Mouse (Mus musculus) ES-CJ7 (cell line): ENCODE data around the gene Tmem126b.

Experiments used
- DNase-seq: peaks from one replicate; pipeline ENCODE4 v3.0.0; 2011; ENCODE audit warnings: low read depth, low spot score

The Tmem126b gene

DNA sequence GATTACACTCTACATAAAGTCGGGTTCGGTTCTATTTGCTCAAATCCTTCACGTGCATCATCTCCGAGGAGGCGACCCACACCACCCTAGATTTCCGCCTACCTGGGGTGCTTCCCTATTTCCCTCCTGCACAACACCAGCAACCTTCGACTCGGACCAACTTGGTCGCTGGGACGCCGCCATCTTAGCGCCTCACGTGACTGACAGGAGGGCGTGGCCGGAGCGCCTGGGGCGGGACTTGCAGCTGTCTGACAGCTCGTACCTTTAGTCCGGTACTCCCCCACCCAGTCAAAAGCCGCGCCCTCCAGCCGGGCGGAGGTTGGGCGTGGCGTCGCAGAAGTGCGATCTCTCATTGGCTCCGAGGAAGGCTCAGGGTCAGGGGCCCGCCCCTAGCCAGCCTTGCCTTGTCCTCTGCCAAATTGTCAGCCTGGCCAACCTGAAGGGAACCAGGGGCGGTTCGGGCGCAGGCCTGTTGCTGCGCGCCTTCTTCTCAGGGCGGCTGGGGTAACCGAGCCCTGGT is at the start of gene Tmem126b:
Gene Tmem126b (minus strand): TSS at position 209 of the 520 bp plus-strand sequence.
- peak; percentile 99 for DNase-seq

DNA sequence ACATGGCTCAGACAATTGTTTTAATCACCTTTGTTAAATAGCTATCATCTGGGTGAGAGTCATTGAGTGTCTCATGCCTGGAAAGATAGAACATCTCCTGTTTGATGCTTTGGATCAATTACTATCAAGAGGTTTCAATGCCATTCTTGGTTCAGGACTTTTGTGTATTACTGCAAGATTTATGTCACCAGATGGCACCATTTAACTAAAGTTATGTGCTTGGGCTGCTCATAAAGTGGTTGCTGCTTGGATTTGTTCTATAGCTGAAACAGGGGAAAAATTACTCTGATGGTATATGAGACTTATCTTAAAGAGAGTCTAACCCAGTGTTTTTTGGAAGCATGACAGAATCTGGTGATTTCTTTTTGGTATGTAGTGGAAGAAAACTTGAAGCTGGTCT is 36.5 kb upstream of the Tmem126b start:
- DNase-seq = peak; percentile 7

- no peak for DNase-seq
These were observed 32.3 kb upstream of the Tmem126b start for GRCm38 (mm10) chr7:90508124-90508523.

- DNase-seq = no peak
These were observed 6.8 kb upstream of the Tmem126b start for GRCm38 (mm10) chr7:90482607-90483006.

- DNase-seq = no peak
These were observed 778 bp upstream of the Tmem126b start, which contains the start of gene Dlg2 for GRCm38 (mm10) chr7:90476313-90477245. Gene Dlg2 (plus strand): TSS chr7:90476672.

DNA sequence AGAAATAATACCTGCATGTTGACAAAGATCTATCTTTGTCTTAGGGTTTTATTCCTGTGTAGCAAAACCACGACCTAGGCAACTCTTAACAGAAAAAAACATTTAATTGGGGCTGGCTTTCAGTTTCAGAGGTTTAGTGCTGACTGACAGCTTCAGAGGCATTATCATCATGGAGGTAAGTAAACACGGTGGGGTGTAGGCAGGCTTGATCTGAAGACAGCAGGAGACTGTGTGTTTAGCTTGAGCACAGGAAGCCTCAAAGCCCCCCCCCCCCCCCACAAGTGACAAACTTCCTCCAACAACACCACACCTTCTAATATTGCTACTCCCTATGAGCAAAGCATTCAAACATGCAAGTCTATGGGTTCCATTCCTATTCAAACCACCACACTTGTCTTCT is 2.3 kb downstream of the Tmem126b start:
- no peak for DNase-seq

- no peak for DNase-seq
These were observed 14.4 kb downstream of the Tmem126b start for GRCm38 (mm10) chr7:90461441-90461840.

GRCm38 (mm10) chr7:90460930-90461329 is 14.9 kb downstream of the Tmem126b start:
- DNase-seq = peak; percentile 66

DNA sequence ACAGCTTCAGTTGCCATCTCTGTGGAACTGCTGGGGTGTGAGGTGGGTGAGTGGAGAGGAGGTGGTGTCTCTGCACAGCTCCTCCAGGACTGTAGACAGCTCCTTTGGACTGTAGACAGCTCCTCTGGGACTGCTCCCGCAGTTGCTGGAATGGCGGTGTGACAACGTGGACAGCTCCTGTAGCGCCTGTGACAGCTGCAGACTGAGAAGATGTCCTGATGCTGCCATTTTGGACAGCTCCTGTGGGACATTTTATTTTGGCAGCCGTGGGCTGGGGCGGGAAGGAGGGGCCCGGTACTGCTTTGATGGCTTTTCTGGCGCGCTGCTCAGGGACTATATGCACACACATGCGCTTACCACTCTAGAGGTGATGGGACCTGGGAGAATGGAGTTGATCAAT is 15.5 kb downstream of the Tmem126b start:
- peak; percentile 68 for DNase-seq

DNA sequence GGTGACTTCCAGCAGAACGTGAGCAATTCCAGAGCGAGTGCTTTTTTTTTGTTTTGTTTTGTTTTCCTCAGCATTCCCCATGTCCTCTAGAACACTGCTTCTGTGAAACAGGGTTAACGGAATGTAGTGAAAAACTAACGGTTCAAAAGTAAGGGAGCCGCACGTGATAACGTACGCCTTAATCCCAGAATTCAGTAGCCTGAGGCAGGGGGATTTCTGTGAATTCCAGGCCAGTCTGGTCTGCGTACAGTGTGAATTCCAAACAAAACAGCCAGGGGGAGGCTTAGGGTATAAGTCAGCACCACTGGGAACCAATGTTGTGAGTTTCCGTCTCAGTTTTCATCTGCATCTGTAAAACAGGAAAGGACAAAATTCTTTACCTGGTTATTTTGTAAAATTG is 18.3 kb downstream of the Tmem126b start:
- peak; percentile 45 for DNase-seq

DNA sequence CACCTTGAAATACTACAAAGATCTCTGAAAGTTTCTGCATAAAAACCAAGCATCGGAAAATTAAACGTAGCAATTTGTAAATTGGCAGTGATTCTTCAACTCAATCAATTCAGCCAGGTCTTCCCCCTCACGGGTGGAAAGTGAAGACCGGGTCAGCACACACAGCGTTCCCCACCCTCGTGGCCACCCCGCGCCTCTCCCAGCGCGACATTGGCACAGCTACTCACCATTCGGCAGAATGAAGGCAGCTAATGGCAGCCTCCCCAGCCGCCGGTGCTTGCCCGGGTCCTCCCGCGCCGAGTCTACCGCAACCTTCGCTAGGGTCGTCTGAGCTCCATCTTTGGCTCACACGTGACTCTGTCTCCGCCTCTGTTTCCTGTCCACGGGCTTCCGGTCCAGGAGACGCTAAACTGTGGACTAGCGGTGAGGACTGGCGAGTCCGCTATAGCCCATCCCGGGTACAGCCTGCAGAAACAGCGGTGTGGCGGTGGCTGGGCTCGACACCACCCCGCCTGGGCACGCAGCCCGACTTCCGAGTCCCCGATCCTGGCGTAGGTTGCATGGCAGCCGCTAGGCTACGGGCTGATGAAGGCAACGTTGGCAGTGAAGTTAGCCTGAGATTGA is 18.8 kb downstream of the Tmem126b start, which contains the start of gene Tmem126a:
Gene Tmem126a (minus strand): TSS at position 385 of the 624 bp plus-strand sequence.
- DNase-seq = peak; percentile 82

DNA sequence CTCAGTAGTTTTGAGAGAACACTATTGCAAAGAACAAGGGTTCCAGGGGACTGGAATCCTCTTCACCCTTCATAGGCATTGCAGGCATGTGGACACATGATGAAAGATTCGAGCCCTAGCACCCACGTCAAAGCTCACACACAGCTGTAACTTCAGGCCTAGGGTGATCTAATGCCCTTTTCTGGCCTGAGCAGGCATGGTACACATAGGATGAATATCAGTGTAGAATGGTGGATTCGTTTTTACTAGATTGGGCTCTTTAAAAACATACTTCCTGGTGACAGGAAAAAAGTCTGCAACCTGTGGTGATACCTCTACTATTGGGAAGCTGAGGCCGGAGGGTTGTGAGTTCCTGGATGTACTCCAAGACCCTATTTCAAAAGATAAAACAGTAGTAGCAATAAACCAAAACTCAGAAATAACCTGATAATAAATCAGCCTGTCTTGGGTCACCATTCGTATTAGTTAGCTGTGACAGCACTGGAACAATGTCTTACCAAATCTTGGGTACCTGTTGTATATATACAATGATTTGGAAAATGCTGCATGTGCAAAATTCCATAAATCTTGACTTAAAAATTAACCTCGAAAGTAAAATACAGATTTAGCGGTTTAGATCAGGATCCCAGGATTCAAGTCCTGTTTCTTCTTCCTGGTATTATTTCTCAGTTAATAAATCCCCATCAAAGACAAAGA is 19.5 kb downstream of the Tmem126b start:
- no peak for DNase-seq

- no peak for DNase-seq
These were observed 31.6 kb downstream of the Tmem126b start for GRCm38 (mm10) chr7:90444206-90444605.

- peak; percentile 26 for DNase-seq
These were observed 32.4 kb downstream of the Tmem126b start for GRCm38 (mm10) chr7:90443101-90444091.

DNA sequence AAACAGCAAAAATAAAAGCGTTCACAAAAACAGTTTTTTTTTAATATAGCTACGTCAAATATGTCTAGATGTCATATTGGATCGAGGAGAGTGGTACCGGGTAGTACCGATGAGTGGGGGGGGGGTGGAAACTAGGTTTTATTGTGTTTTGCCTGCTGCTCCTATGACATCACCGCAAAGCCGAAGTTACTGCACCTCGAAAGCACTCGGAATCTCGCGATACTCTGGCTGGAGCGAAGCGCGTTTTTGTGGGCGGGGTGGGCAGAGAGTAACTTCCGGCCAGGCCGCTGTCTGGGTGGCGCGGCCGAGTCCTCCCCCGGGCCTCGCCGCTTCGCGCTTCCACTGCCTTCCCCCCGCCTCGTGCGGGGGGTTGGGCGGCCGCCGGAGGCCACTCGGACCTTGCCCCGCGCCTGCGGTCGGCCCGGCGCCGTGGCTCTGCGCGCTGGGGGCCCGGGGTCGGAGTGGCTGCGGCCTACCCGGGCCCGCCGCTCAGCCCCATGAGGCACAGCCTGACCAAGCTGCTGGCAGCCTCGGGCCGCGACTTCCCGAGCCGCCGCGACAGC is 33.2 kb downstream of the Tmem126b start, which contains the start of gene Crebzf:
Gene Crebzf (plus strand): TSS at position 212 of the 563 bp plus-strand sequence.
- peak; percentile 97 for DNase-seq

GRCm38 (mm10) chr7:90442070-90442469 is 33.7 kb downstream of the Tmem126b start:
- no peak for DNase-seq

GRCm38 (mm10) chr7:90440044-90440443 is 35.8 kb downstream of the Tmem126b start:
- DNase-seq = no peak

DNA sequence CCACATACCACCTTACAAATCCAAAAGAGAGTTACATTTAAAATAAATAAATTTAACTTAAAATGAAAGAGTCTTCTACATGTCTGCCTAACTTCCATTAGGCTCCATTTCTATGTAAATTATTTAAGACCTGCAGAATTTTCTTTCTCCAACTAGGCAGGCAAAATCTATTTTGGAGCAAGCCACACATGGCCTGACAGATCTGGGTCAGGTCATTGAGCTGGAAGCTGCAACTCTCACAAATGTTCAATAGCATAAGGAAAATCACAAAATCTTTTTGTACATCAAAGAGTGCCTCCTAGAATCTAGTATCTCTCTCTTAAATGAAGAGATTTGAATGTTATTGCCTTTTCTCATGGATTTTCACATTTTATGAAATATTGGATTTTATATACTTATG is 43.6 kb downstream of the Tmem126b start:
- DNase-seq = no peak

- peak; percentile 12 for DNase-seq
These were observed 48.8 kb downstream of the Tmem126b start for GRCm38 (mm10) chr7:90427006-90427405.
